Mouse (Mus musculus) E14TG2a.4 (cell line): Measurements from ENCODE around the gene Pgp.

Source experiments
- H3K27me3 ChIP-seq: 2 replicates; pipeline ENCODE4 v1.6.1; 2014; ENCODE audit warnings: low read length, control low read depth; ENCODE audit not compliant: insufficient read depth
- H3K36me3 ChIP-seq: 2 replicates; pipeline ENCODE4 v1.6.1; 2014; ENCODE audit warnings: low read length, control low read depth; ENCODE audit not compliant: insufficient read depth
- H3K4me1 ChIP-seq: replicated peaks from 2 replicates; pipeline ENCODE4 v1.6.1; 2014; ENCODE audit warnings: low read depth, low read length, control low read depth
- H3K4me3 ChIP-seq: replicated peaks from 2 replicates; pipeline ENCODE4 v1.5.1; 2014; ENCODE audit warnings: mild to moderate bottlenecking, low read length
- H3K9me3 ChIP-seq: 2 replicates; pipeline ENCODE4 v1.6.1; 2014; ENCODE audit warnings: low read length, control low read depth
- CTCF ChIP-seq: conservative IDR thresholded peaks from 2 replicates; pipeline ENCODE4 v1.5.1; 2014; ENCODE audit warnings: low read length
- NANOG ChIP-seq: IDR thresholded peaks from 2 replicates; pipeline ENCODE4 v1.6.1; 2014; ENCODE audit warnings: borderline replicate concordance, low read length, mixed read lengths
- POU5F1 ChIP-seq: IDR thresholded peaks from 2 replicates; pipeline ENCODE4 v1.6.1; 2014; ENCODE audit warnings: low read length, borderline replicate concordance

Pgp gene

GRCm38 (mm10) chr17:24437016-24437415 is 33.2 kb upstream of the Pgp start:
- peak; percentile 77 for TF ChIP-seq CTCF
- no peak for TF ChIP-seq NANOG
- TF ChIP-seq POU5F1, result no peak
- H3K36me3 ChIP-seq, result peaks cover 63% of the 10 kb centered on the region
- no peaks in the 10 kb centered on the region for H3K9me3 ChIP-seq
- no peak overlapping the region for H3K4me3 ChIP-seq
- no peaks in the 10 kb centered on the region for H3K27me3 ChIP-seq
- H3K4me1 ChIP-seq, result peaks cover 17% of the 10 kb centered on the region

DNA sequence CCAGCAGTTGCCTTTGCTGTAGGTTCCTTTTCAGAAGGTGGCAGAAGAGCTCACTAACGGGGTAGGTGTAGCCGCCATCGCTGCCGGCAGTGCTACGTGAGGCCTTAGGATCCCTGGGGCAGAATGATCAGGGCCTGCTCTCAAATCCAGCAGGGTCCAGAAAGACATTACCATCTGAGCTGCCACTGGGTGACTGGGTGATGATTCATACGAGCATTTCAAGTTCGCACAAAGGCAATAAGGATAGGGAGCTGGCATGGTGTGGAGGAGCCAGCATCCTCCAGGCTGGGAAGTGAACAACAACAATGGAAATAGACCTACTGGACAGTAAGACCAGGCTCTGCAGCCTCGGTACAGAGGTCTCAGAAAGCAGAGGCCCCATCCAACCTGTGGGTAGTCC is 29.8 kb upstream of the Pgp start:
- no peak for TF ChIP-seq POU5F1
- no peak for TF ChIP-seq NANOG
- TF ChIP-seq CTCF, result no peak
- H3K27me3 ChIP-seq, result no peaks in the 10 kb centered on the region
- H3K4me3 ChIP-seq, result no peak overlapping the region
- H3K9me3 ChIP-seq, result no peaks in the 10 kb centered on the region
- H3K36me3 ChIP-seq, result peaks cover 62% of the 10 kb centered on the region
- peaks cover 33% of the 10 kb centered on the region for H3K4me1 ChIP-seq

DNA sequence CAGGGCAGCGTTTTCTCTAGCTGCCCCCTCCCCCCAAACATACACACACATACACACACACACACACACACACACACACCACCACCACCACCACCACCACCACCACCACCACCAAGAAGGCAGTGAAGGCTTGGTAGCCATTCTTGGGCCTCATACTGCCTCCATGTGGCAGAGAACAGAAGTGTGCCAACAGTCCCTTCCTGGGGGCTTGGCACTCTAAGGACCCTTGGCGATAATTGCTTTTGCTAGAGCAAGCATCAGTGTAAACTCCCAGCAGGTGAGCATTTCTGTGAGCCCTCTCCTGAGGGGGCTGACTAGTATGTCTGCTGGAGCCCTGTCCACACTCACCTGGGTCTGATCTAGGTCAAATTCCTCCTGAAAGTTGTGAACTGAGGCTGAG is 29.0 kb upstream of the Pgp start:
- no peaks in the 10 kb centered on the region for H3K27me3 ChIP-seq
- no peaks in the 10 kb centered on the region for H3K9me3 ChIP-seq
- peaks cover 62% of the 10 kb centered on the region for H3K36me3 ChIP-seq
- no peak overlapping the region for H3K4me3 ChIP-seq
- peaks cover 29% of the 10 kb centered on the region for H3K4me1 ChIP-seq
- TF ChIP-seq NANOG (no peak), CTCF (peak; percentile 28)

GRCm38 (mm10) chr17:24442107-24442506 is 28.1 kb upstream of the Pgp start:
- Histone ChIP-seq H3K9me3 (no peaks in the 10 kb centered on the region), H3K4me3 (peak overlapping the region; percentile 29; the same call in 1 of the 2 replicates), H3K36me3 (peaks cover 70% of the 10 kb centered on the region), H3K27me3 (no peaks in the 10 kb centered on the region), H3K4me1 (peaks cover 29% of the 10 kb centered on the region)
- TF ChIP-seq CTCF (no peak), NANOG (no peak), POU5F1 (no peak)

- peaks cover 29% of the 10 kb centered on the region for H3K4me1 ChIP-seq
- H3K9me3 ChIP-seq, result no peaks in the 10 kb centered on the region
- TF ChIP-seq CTCF, result no peak
- no peak for TF ChIP-seq NANOG
- no peak for TF ChIP-seq POU5F1
- H3K36me3 ChIP-seq, result peaks cover 71% of the 10 kb centered on the region
- peak within 1 kb of the TSS; percentile 29; the same call in 1 of the 2 replicates for H3K4me3 ChIP-seq
- H3K27me3 ChIP-seq, result no peaks in the 10 kb centered on the region
Measured at GRCm38 (mm10) chr17:24442632-24443155, 27.5 kb upstream of the Pgp start, which contains the start of gene Dnase1l2. Gene Dnase1l2, minus strand, starts transcription at chr17:24443105.

DNA sequence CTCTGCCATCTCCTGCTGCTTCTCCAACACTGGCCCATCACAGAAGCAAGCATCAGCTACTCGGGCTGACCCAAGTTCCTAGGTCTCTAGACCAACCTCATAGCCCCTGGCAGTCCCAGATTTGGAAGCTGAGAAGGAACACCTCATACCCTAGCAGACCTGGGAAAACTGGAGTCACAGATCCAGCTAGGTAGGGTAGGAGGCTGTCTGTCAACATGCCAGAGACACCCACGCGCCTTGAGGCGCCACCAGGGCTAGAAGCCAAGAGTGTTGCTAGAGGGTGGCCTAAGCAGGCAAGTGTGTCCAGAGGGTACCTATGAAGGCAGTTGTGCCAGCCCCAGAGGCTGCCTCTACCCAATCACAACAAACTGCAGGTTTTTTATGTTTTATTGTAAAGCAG is 26.8 kb upstream of the Pgp start:
- Histone ChIP-seq H3K4me3 (no peak overlapping the region), H3K4me1 (peaks cover 29% of the 10 kb centered on the region), H3K36me3 (peaks cover 72% of the 10 kb centered on the region), H3K27me3 (no peaks in the 10 kb centered on the region), H3K9me3 (no peaks in the 10 kb centered on the region)
- TF ChIP-seq CTCF (no peak), NANOG (no peak), POU5F1 (no peak)

GRCm38 (mm10) chr17:24446590-24446989 is 23.6 kb upstream of the Pgp start:
- Histone ChIP-seq H3K36me3 (peaks cover 88% of the 10 kb centered on the region), H3K4me3 (no peak overlapping the region), H3K27me3 (no peaks in the 10 kb centered on the region), H3K9me3 (no peaks in the 10 kb centered on the region), H3K4me1 (peaks cover 25% of the 10 kb centered on the region)
- no peak for TF ChIP-seq CTCF
- TF ChIP-seq NANOG, result no peak
- TF ChIP-seq POU5F1, result no peak

GRCm38 (mm10) chr17:24449507-24449906 is 20.7 kb upstream of the Pgp start:
- no peaks in the 10 kb centered on the region for H3K27me3 ChIP-seq
- H3K4me1 ChIP-seq, result peaks cover 21% of the 10 kb centered on the region
- TF ChIP-seq POU5F1 (no peak), CTCF (no peak), NANOG (no peak)
- no peak overlapping the region for H3K4me3 ChIP-seq
- peaks cover 82% of the 10 kb centered on the region for H3K36me3 ChIP-seq
- no peaks in the 10 kb centered on the region for H3K9me3 ChIP-seq

DNA sequence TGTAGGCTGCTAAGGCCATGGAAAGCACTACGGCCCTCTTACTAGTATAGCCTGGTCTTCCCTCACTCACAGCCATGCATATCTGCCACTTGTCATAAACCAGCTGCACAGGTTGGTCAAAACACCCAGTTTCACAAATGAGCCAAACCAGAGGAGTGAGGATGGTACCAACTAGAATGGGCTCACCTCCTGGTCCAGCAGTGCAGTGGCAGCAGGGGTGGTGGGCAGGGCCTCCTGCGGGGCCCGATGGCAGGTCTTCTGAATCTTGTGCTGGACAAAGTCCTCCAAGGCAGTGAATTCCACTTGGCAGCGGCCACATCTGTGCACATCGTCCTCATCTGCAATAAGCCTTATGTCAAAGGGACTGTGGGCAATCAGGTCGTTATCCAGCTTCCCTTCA is 19.0 kb upstream of the Pgp start:
- Histone ChIP-seq H3K36me3 (peaks cover 65% of the 10 kb centered on the region), H3K9me3 (no peaks in the 10 kb centered on the region), H3K27me3 (no peaks in the 10 kb centered on the region), H3K4me3 (no peak overlapping the region), H3K4me1 (peaks cover 18% of the 10 kb centered on the region)
- TF ChIP-seq NANOG, result no peak
- TF ChIP-seq CTCF, result no peak
- no peak for TF ChIP-seq POU5F1
